Mouse (Mus musculus) lung, postnatal 14 days (tissue): ENCODE data around the gene Adgrg5.

Experiments
- DNase-seq: peaks from one replicate; pipeline ENCODE4 v3.0.0; 2021

Gene Adgrg5

DNA sequence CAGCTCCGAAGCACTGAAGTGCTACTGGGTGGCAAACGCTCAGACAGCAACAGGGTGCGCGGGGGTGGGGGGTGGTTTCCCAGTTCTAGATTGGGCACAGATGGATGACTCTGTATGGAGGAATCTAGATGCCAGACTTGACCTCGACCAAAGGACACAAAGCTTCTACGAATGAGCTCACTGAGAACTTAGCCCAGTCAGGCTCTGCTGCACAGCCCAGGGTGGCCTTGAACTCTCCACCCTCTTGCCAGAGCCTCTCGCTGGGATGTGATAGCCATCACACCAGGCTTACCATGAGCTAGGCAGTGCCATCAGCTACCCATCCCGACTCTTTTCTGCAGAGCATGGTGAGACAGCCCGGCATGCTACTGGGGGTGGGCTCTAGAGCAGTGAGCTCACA lies 50.3 kb downstream of the Adgrg5 start:
- no peak for DNase-seq

DNA sequence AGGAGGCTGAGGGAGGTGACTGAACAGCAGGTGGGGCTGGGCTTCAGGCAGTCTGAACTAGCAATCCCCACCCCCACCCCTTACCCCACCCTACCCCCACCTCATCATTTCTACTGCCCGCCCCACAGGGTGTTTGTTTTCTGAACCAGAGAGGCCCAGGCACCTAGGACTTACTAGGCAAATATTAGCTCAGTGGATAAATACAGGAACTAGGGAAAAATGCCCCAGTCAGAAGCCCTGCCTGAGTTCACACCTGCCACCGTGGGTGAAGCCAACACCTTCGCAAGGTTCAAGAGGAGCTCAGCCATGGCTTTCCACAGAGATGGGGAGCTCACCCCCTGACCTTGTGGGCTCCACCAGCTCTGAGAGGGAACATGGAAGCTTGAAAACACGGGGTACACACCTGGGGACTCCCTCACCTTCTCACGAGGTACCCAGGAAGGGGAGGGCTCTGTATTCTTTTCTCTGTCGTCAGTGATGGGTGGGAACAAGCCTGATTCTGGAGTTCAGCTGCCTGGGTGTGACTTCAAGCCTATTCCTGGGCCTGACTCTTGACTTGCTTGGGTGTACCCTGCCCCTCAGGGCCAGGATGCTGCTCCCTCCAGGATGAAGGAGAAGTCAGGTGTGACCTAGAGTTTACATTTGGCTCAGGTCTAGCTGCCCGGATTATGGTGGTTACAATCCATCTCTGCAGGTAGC lies 51.1 kb downstream of the Adgrg5 start, which contains the start of gene Adgrg1:
Gene Adgrg1 (plus strand): TSS at position 285 of the 699 bp plus-strand sequence.
- DNase-seq, result no peak

DNA sequence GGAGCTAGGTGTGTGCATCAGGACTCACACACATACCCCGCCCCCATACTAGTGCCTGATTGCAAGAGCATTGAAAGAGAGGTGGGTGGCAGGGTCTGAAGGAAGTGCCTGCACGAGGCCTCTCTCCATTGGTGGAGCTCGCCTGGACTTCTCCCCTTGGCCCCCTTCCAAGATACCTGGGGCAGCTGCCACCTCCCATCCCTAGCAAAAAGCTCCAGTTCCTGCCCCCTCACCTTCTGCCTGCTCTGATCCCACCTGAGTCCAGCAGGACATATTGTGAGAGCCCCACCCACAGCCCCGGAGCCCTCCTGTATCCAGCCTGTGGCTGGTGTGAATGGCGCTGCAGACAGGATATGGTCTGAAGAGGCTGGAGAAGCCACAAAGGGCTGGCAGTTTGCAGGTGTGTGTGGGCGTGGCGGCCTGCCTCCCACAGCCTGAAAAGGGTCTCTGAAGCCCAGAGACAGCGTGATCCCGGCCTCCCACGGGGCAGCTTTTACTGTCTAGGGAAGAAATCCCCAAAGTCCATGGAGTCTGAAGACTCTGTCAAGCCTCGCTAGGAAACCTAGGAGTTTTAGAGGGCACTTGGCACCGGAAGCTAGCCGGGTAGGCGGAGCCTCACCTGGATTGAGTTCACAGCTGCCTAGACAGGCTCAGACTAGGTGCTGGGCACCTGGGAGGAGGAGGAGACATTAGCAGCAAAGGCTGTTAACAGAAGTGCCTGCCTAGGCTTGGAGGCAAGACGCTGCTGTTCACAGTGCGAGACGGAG lies 53.3 kb downstream of the Adgrg5 start:
- peak; percentile 67 for DNase-seq

DNA sequence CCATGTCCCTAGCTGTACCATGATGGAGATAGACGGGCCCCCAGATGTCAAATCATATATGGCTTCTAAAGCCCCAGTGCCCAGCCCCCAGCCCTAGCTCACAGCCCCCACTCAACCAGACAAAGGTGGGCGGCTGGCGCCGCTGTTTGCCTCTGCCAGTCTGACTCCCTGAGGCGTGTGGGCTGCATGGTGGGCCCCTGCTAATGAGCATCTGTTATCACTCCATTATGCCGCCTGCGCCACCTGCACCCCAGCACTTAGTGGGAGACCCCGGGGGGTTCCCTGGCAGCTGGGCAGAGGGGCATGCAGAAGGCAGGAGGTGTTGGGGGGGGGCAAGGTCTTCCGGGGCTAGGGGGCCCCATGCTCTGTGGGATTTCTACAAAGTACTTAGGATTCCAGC lies 54.6 kb downstream of the Adgrg5 start:
- no peak for DNase-seq

DNA sequence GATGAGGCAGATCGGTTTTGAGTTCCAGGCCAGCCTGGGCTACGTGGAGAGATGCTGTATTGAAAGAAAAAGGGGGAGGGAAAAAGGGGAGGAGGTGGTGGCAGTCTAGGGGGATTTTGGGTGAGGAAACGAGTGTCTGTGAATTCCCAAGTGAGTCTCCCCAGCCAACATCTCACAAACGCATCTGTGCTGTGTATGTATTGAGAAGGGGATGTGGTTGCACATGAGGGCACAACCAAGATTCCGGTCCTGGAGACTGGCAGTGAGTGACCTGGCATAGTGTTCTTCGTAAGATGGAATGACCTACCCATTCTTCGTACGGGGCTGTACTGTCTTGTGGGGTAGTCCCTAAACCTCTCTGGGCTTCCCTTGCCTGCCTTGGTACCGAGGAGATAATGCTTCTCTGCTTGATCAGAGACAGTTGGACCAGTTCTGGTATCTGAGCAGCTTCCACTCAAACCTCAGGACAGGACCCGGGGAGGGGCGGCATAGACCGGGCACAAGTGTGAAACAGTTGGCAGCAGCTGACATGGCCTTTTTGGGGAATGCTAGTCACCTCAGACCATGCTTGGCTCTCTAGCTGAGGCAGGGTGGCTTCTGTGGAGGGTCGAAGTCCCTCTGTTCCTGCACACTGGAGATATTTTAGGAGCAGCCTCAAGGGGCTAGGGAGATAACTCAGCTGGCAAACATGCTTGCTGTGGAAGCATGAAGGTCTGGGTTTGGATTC lies 55.3 kb downstream of the Adgrg5 start:
- DNase-seq, result no peak

DNA sequence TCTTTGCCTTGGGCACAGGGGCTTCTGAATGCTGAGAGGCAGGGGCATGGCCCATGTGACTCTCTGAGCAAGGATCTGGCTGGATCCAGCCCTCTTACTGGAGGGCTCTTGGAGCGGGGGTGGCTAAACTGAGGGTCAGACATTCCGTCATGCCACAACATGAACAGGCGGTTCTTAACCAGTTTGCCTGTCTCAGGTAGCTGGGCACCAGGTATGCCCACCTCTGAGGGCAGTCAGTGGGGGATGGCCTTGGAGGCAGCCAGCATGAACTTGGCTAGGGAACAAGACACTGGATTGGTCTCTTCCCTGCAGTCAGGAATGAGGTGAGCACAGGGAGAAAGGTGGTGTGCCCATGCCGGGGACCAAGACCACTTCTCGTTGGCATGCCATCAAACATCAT lies 56.7 kb downstream of the Adgrg5 start:
- no peak for DNase-seq

DNA sequence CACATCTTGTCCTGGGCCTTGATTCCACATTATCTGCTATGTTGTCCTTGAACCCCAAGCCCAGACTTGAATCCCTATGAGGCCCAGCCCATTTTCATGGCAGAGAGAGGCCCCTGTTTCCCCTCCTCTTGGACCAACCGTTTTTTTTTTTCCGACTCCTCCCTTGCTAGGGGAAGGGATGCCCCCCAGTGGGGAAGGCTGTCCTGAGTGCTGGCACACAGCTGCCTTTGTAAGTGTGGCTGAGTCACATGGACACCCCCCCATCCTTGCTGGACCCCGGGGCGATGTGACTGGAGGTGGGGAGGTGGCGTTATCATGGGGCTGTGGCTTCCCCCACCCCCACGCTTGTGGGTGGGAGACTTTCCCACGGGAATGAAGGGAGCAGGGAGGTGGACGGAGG lies 57.5 kb downstream of the Adgrg5 start:
- DNase-seq, result no peak

DNA sequence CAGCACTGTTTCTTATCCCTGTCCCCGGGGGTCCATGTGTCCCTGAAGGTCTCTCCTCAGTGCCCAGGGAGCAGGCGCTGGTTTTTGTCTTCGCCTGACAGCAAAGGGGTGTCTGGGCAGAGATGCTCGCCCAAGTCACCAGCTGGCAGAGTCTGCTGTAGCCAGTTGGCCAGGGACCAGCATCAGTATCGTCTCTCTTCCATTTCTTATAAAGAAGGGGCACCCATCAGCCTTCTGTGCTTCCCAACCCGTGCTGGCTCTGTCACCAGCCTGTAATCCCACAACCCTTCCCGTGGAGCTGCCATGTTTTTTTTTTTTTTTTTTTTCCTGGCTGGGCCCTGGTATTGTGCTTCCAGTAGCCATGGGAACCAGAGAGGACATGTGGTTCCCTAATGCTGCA lies 58.4 kb downstream of the Adgrg5 start:
- no peak for DNase-seq

DNA sequence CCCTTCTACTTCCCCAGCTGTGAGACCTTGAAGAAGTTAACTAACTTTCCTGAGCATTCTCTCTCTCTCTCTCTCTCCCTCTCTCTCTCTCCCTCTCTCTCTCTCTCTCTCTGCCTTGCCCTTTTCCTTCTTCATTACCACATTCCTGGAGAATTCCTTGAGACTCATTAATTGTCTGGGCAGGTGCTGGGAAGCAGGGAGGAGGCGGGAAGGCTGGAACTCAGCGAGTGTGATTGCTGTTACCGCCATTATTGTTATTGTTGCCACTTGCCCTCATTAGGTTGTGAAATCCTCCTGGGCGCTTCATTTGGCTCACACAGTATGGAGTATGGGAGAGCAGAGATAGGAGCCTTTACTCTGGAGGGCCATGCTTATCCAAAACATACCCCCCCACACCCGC lies 59.7 kb downstream of the Adgrg5 start:
- DNase-seq, result no peak

DNA sequence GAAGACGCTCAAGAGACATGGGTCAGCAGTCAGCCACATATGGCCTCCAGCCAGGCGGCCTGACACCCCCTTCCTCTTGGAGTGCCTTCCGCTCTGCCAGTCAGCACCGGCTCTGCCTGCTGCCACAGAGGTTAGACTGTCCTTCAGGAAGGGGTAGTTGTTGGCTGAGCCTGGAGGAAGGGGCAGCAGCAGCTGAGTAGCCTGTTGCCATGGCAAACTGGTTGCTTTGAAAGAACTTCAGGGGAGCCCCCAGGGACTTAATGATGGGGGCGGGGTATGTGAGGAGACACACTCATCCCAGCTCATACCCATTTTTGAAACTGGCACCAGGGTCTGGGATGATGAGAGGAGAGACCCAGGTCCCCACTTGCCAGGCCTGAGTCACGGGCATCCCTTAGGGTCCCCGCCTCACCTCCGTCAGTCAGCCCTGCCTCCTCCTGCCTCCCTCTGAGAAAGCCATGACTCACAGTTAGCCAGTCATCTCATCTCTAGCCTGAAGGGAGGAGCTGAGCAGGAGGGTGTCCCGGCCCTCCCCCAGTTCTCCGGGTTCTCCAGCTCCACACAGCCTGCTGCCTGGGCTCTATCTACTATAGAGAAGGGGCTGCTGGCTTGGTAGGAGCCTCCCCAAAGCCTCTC lies 60.5 kb downstream of the Adgrg5 start:
- peak; percentile 54 for DNase-seq

DNA sequence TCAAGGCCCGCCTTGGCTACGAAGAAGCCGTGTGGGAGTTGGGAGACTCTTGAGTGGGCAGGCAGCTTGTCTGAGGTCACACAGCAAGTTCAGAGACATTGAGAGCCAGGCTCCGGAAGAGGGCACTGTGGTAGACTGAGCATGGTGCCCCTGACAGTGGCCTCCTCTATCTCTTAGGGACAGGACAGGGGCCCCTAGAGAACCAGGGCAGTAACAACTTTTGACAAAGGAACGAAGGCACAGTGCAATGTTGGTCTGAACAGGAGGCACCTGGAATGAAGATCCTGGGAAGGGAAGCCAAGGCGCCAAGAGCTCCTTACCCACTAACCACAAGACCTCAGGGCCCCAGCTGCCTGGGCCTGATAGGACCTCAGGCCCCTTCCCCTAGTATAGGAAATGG lies 61.5 kb downstream of the Adgrg5 start:
- DNase-seq, result no peak

DNA sequence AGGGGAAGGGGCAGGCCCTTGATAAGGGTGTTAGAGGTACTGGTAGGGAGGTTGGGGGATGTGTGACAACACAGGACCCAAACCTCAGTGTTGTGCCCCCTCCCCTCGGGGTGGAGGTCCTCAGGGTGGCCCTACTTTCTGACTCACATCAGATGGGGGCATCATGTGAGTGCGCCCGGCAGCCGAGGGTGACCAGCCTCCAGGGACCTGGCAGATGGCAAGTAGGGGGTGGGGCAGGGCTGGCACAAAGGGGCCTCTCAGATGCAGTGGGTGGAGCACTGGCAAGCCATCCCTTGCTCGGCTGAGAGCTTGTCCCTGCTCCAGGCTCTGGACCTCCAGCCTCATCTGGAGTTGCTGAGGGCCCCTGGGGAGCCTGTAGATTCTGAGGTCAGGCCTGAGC lies 63.2 kb downstream of the Adgrg5 start:
- DNase-seq, result no peak

DNA sequence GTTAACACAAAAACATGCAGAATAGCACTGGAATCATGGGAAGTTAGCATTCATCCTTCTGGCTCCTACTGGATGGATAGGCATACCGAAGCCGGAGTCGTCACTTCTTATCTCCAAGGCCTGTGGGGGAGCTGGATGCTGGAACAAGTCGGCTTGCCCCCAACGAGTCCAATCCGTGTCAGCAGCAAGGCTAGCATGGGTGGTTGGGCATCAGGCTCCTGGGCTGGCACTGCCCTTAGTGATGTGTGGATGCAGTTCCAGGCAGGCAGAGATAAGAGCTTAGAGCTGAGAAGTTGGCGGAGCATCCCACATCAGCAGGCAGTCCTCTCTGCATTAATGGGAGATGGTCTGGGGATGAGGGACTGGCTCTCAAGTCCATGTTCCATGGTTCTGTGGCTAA lies 64.1 kb downstream of the Adgrg5 start:
- DNase-seq, result no peak

DNA sequence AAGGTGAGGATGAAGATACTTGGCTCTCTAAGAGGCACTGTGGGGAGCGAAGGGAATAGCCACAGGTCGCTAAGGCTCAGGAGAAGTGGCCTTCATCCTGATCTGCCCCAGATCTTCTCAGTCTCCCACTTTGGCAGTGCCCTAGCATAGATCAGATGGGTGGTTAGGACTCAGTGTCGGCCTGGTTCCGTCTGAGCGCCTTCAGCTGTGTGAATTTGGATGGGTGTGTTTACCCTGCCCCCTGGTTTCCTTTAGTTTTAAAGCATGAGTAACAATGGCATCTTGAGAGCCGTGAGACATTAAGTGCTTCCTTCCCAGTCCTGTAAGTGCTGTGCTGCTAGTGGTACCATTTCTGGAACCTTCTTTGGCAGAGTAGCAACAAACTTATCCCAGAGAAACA lies 65.1 kb downstream of the Adgrg5 start:
- DNase-seq, result no peak

DNA sequence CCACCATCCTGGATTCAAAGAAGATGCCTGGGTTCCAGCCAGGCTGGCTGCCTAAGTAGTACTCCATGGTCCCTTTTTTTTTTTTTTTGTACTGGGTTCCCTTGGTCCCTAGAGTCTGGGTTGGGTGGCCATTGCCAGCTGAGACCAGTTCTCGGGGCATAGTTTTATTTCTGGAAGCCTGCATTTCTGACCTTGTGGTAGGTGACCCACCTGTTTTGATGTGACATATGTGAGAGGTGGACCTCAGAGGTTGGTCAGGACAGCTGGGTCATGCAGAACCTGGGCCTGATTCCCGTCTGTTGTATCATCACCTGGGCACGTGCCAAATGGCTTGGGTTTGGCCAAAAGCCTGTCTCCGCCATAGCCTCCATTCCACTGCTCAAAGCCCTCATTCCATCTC lies 66.2 kb downstream of the Adgrg5 start:
- DNase-seq, result no peak

DNA sequence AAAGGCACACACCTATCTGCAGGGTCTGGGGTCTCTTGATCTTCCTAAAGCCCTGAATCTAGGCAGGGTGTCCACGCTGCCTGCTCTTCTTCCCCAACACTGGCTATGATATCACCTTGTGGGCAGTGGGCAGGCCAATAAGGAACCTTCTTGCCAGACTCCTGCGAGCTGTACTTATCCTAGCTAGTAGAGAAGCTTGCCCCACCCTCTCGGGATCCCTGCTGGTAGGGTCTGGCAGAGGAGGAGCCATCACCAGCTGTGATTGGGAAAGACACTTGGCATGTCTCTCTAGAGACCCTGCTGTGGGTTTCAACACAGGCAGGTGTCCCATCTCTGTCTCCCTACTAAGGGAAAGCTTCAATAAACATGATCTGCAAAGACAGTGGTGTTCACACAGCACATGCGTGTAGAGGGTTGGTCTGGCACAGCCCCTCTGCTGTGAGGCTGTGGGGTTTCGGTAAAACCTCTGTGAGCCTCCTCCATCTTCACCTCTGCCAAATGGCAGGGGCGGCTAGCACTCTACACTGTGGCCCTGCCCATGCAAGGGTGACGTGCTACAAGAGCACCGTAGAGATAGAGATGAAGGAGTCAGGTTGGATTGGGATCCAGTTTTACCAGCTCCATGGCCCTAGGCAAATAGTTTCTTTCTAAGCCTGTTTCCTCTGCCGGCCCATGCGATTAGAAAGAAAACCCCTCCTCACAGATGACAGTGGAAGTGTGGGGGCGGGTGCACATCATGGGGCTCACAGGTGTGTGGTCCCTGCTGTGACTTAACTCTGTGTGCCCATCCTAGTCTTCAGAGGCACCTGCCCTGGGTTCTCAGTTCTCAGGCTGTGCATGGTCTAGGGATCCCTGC lies 67.3 kb downstream of the Adgrg5 start:
- no peak for DNase-seq

DNA sequence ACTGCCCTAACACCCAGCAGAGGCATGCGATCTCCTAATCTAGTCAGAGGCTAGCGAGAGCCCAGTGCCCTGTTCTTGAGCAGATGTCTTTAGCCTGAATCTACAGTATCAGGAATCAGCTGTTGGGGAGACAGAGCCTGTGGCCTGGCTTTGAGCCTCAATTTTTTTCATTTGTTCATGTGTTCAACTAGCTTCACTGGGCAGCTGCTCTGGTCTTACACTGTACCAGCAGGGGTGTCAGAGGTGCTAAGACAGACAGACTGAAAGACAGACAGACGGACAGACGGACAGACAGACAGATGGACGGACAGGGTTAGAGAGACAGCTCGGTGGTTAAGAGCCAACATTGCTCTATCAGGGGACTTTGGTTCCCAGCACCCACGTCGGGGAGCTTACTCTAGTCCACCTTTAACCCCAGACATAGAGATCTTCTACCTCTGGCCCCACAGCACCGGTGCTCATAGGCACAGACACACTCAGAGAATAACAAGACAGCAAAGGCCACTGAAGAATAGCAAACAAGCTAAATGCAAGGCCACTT lies 68.0 kb downstream of the Adgrg5 start:
- no peak for DNase-seq

DNA sequence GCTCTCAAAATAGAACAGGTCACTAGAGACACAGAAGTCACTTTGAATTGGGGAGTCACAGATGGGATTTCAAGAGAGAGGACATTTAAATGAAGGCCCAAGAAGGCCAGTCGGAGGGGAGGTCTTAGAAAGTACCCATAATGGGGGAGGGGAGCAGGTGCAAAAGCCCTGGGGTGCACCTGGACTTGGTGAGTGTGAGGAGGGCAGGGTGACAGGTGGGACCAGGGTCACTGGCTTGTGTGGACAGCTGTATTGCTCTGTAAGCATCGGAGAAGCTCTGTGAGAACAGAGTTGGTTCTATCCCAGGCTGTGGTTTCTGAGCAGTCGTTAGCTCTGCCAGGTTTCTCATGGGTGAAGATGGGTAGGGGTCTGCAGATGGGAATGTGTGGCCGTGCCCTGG lies 68.5 kb downstream of the Adgrg5 start:
- no peak for DNase-seq

DNA sequence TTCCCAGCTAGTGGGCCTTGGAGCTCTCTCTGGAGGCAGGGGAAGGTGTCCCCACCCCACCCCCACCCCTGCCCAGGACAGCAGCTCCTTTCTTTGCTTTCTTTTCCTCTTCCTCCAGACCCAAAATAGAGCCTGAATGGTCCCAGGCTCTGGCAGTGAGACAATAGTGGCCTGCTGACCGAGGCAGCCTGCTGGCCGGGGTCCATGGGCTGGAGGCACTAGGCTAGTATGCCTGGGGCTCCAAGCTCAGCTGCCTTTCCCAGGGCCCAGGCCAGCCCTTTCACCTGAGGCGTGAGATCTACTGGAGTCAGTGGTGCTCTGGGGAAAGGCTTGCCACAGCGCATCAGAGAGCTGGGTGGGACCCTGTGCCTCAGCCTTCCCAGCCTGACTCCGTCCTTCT lies 69.0 kb downstream of the Adgrg5 start:
- peak; percentile 62 for DNase-seq
